ENCODE assay signal across 19 mouse cellular contexts in the genomic region with DNA sequence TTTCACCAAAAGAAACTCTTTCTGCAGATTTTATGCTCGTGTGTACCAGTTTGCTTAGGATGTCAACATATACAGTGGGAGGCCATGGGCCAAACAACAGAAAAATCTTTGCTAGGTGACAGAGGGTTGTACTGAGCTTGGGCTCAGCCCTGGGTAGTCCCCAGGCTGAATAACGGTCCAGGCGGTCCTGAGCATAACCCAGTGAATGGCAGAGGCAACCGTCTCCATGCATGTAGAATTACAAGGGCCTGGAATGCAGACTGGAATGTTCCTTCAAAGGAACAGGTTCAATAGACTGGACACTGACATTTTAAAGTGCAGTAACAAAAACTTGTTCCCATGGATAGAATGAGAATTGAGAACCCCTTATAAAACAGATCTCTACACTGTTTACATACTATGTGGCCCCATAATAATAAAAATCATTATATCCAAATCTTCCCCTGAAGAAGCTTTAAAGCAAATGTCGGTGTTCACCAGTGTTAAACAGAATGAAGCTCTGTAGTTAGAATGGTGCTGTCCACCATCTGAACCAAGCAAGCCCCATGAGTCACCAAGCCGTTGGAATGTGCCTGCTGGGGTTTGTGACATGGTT. TPM values are rescaled to one million over a fixed set of nuclear protein-coding genes. Genes with fewer than 3 reads are reported as not detected.
A peak's percentile ranks its signal among the peaks of the same experiment; 100 is the strongest.
DNase-seq lines count a peak whose midpoint lies in the region; ATAC-seq and TF ChIP-seq lines count a peak whose summit lies in the region.
"Had no signal": no experiment of that assay in that cellular context is flagged by ENCODE, and none has a peak within 500 bp of the region (broad histone marks: within the 10 kb centered on the region; RNA-seq: fewer than 3 reads in every experiment).

No protein-coding gene starts in this region.

- ATAC-seq in forebrain, embryonic 12.5 days (ENCODE audit: low FRiP score), result 0 out of 2 replicates have a peak, but pooled peaks have one; percentile 27
- no peak for ATAC-seq in forebrain, postnatal 0 days
- peak; percentile 35 for ATAC-seq in neural tube, embryonic 12.5 days (ENCODE audit: low FRiP score, low read depth)
- ATAC-seq in neural tube, embryonic 15.5 days (ENCODE audit: low FRiP score), result no peak
- peak; percentile 66; the same call in 1 of the 2 replicates for ATAC-seq in hindbrain, embryonic 14.5 days (ENCODE audit: low FRiP score)
- ATAC-seq in megakaryocyte-erythroid progenitor cell, adult 5-6 weeks (replicated peaks; ENCODE audit: low FRiP score, low TSS enrichment, poor library complexity, severe bottlenecking), result no peak
- ATAC-seq: intestine, embryonic 16.5 days had no signal

- no peak for DNase-seq in forebrain, postnatal 0 days
- DNase-seq in hindbrain, embryonic 14.5 days (ENCODE audit: low spot score), result no peak
- no peak for DNase-seq in adrenal gland, adult 8-10 months
- no peak for DNase-seq in kidney, adult 9 months
- DNase-seq: cerebellum, postnatal 14 days; gastrocnemius, postnatal 25 days; heart, postnatal 4 days; kidney, postnatal 25 days; layer of hippocampus, adult 9-11 months; liver, embryonic 13.5 days; spleen, adult 18-20 months had no signal

- no peak overlapping the region for H3K9ac ChIP-seq in forebrain, embryonic 12.5 days
- no peak overlapping the region for H3K9ac ChIP-seq in forebrain, postnatal 0 days
- no peak overlapping the region for H3K9ac ChIP-seq in neural tube, embryonic 12.5 days
- H3K9ac ChIP-seq in neural tube, embryonic 15.5 days (replicated peaks), result no peak overlapping the region
- no peak overlapping the region for H3K9ac ChIP-seq in hindbrain, embryonic 14.5 days
- H3K9ac ChIP-seq: embryonic facial prominence, embryonic 12.5 days; limb, embryonic 12.5 days; liver, embryonic 13.5 days had no signal

- TF ChIP-seq CTCF in forebrain, postnatal 0 days (IDR thresholded peaks at IDR 0.05; ENCODE audit: low read depth), result no peak

- H3K36me3 ChIP-seq in forebrain, embryonic 12.5 days (replicated peaks), result no peaks in the 10 kb centered on the region
- no peaks in the 10 kb centered on the region for H3K36me3 ChIP-seq in forebrain, postnatal 0 days (ENCODE audit: insufficient read depth)
- H3K36me3 ChIP-seq in neural tube, embryonic 12.5 days, result no peaks in the 10 kb centered on the region
- H3K36me3 ChIP-seq in neural tube, embryonic 15.5 days, result no peaks in the 10 kb centered on the region
- no peaks in the 10 kb centered on the region for H3K36me3 ChIP-seq in hindbrain, embryonic 14.5 days (replicated peaks; ENCODE audit: control insufficient read depth, insufficient read depth)
- H3K36me3 ChIP-seq: embryonic facial prominence, embryonic 12.5 days; limb, embryonic 12.5 days; liver, embryonic 13.5 days had no signal

- no peak overlapping the region for H3K4me3 ChIP-seq in forebrain, embryonic 12.5 days (replicated peaks)
- H3K4me3 ChIP-seq in forebrain, postnatal 0 days (ENCODE audit: low read depth, low read length), result no peak overlapping the region
- no peak overlapping the region for H3K4me3 ChIP-seq in neural tube, embryonic 12.5 days
- no peak overlapping the region for H3K4me3 ChIP-seq in neural tube, embryonic 15.5 days (replicated peaks)
- H3K4me3 ChIP-seq in hindbrain, embryonic 14.5 days (replicated peaks; ENCODE audit: low read length), result no peak overlapping the region
- H3K4me3 ChIP-seq: embryonic facial prominence, embryonic 12.5 days; limb, embryonic 12.5 days; liver, embryonic 13.5 days; myocyte had no signal

- H3K9me3 ChIP-seq in forebrain, embryonic 12.5 days, result no peaks in the 10 kb centered on the region
- H3K9me3 ChIP-seq in forebrain, postnatal 0 days (ENCODE audit: low read length), result no peaks in the 10 kb centered on the region
- H3K9me3 ChIP-seq in neural tube, embryonic 12.5 days, result no peaks in the 10 kb centered on the region
- no peaks in the 10 kb centered on the region for H3K9me3 ChIP-seq in neural tube, embryonic 15.5 days (replicated peaks)
- no peaks in the 10 kb centered on the region for H3K9me3 ChIP-seq in hindbrain, embryonic 14.5 days (ENCODE audit: control insufficient read depth, low read length)
- H3K9me3 ChIP-seq: embryonic facial prominence, embryonic 12.5 days; limb, embryonic 12.5 days; liver, embryonic 13.5 days had no signal

- H3K27ac ChIP-seq in forebrain, embryonic 12.5 days, result 0 out of 2 replicates have a peak overlapping the region, but pooled peaks have one; percentile 31
- H3K27ac ChIP-seq in forebrain, postnatal 0 days (ENCODE audit: low read depth, low read length), result no peak overlapping the region
- no peak overlapping the region for H3K27ac ChIP-seq in neural tube, embryonic 12.5 days
- H3K27ac ChIP-seq in neural tube, embryonic 15.5 days (replicated peaks), result no peak overlapping the region
- no peak overlapping the region for H3K27ac ChIP-seq in hindbrain, embryonic 14.5 days
- H3K27ac ChIP-seq: embryonic facial prominence, embryonic 12.5 days; limb, embryonic 12.5 days; liver, embryonic 13.5 days had no signal

- H3K4me2 ChIP-seq in forebrain, embryonic 12.5 days, result no peak overlapping the region
- H3K4me2 ChIP-seq in forebrain, postnatal 0 days (ENCODE audit: low read depth), result no peak overlapping the region
- no peak overlapping the region for H3K4me2 ChIP-seq in neural tube, embryonic 12.5 days (replicated peaks)
- H3K4me2 ChIP-seq in neural tube, embryonic 15.5 days, result no peak overlapping the region
- H3K4me2 ChIP-seq in hindbrain, embryonic 14.5 days (replicated peaks), result no peak overlapping the region
- H3K4me2 ChIP-seq: embryonic facial prominence, embryonic 12.5 days; limb, embryonic 12.5 days; liver, embryonic 13.5 days had no signal

- 34% methylated on average over 6 of the region's 6 CpGs for WGBS in forebrain, embryonic 12.5 days
- 33% methylated on average over 6 of the region's 6 CpGs for WGBS in forebrain, postnatal 0 days
- 41% methylated on average over 6 of the region's 6 CpGs for WGBS in neural tube, embryonic 12.5 days
- 34% methylated on average over 6 of the region's 6 CpGs for WGBS in neural tube, embryonic 15.5 days
- 25% methylated on average over 6 of the region's 6 CpGs for WGBS in hindbrain, embryonic 14.5 days

- H3K4me1 ChIP-seq in forebrain, embryonic 12.5 days, result peaks cover 45% of the 10 kb centered on the region
- H3K4me1 ChIP-seq in forebrain, postnatal 0 days (ENCODE audit: insufficient read depth), result peaks cover 15% of the 10 kb centered on the region; the same call in 1 of the 2 replicates
- peaks cover 17% of the 10 kb centered on the region for H3K4me1 ChIP-seq in neural tube, embryonic 12.5 days
- peaks cover 14% of the 10 kb centered on the region for H3K4me1 ChIP-seq in neural tube, embryonic 15.5 days
- peaks cover 5% of the 10 kb centered on the region for H3K4me1 ChIP-seq in hindbrain, embryonic 14.5 days (replicated peaks; ENCODE audit: control insufficient read depth, insufficient read depth, low read length)
- H3K4me1 ChIP-seq: liver, embryonic 13.5 days had no signal

- no peaks in the 10 kb centered on the region for H3K27me3 ChIP-seq in forebrain, embryonic 12.5 days
- H3K27me3 ChIP-seq in forebrain, postnatal 0 days (ENCODE audit: insufficient read depth, low read length), result no peaks in the 10 kb centered on the region
- no peaks in the 10 kb centered on the region for H3K27me3 ChIP-seq in neural tube, embryonic 12.5 days (replicated peaks)
- no peaks in the 10 kb centered on the region for H3K27me3 ChIP-seq in neural tube, embryonic 15.5 days (replicated peaks)
- no peaks in the 10 kb centered on the region for H3K27me3 ChIP-seq in hindbrain, embryonic 14.5 days (ENCODE audit: control insufficient read depth, insufficient read depth, low read length)
- H3K27me3 ChIP-seq: embryonic facial prominence, embryonic 12.5 days; limb, embryonic 12.5 days; liver, embryonic 13.5 days had no signal

RNA-seq across cellular contexts. Expression of a gene that starts 54.1 kb away (rescaled TPM):
- polyA plus RNA-seq in forebrain, embryonic 12.5 days (2016; fragmentation: Nextera tagmentation; extraction: Ambion mirVana), result 9.9 and 11.3 TPM in 2 replicates
- 9.0 and 9.2 TPM in 2 replicates for total RNA-seq in forebrain, postnatal 0 days (2014; rRNA removed)
- polyA plus RNA-seq in forebrain, postnatal 0 days (2015; fragmentation: Nextera tagmentation; extraction: Ambion mirVana), result 5.4 and 6.8 TPM in 2 replicates
- polyA plus RNA-seq in neural tube, embryonic 12.5 days (2016; fragmentation: Nextera tagmentation; extraction: Ambion mirVana), result 5.9 and 7.0 TPM in 2 replicates
- polyA plus RNA-seq in neural tube, embryonic 15.5 days (2015; fragmentation: Nextera tagmentation; extraction: Ambion mirVana), result 8.3 and 9.2 TPM in 2 replicates
- 9.7 and 12.4 TPM in 2 replicates for polyA plus RNA-seq in hindbrain, embryonic 14.5 days (2014; fragmentation: Nextera tagmentation; extraction: Ambion mirVana)
- total RNA-seq in megakaryocyte-erythroid progenitor cell, adult 5-6 weeks (2014; fragmentation: Nextera tagmentation), result 0.40 and 0.85 TPM in 2 replicates
- total RNA-seq in megakaryocyte-erythroid progenitor cell, adult 5-6 weeks (2017), result 0.34 and 0.80 TPM in 2 replicates
- 10 to 100 TPM; 13.6 to 21.7 (median 16.8) TPM for total RNA-seq in adrenal gland, adult 8-10 months (2022)

Comparison
In these comparisons a context has a peak if more than half of its experiments do, and no peak if none do; other contexts are left out.
1. ATAC-seq: peak in forebrain, embryonic 12.5 days (single experiment), neural tube, embryonic 12.5 days (single experiment) and hindbrain, embryonic 14.5 days (single experiment); none in forebrain, postnatal 0 days (single experiment), neural tube, embryonic 15.5 days (single experiment) and megakaryocyte-erythroid progenitor cell, adult 5-6 weeks (single experiment).